Mouse (Mus musculus): ENCODE results near the gene Spdl1.

Spdl1 gene

GRCm38 (mm10) chr11:34833318-34834086, at the start of gene Spdl1:
TSS of gene Spdl1 (minus strand) at chr11:34833641.
- DNase-seq (ENCODE audit: low spot score in 2 of 2): peak; percentile 96 to 98

DNA sequence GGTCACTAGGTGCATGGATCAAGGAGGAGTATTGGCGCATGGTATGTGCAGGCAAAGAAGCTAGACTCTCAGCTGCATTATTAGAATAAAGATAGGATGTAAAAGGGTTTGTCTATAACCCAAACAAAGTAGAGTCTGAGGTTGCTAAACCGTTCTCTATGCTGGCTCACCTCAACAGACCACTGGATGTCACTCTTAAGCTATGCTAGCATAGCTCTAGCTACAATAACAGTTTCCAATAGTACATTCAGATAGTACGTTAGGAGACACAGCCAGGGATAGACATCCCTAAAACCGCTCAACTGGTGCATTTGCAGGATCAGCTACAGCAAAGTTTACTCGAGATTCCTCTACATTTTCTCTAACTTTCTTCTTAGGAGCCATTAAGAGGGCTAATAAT, 48.1 kb upstream of the Spdl1 start:
- peak; percentile 44 to 46 for DNase-seq (ENCODE audit: low spot score in 2 of 2)

DNA sequence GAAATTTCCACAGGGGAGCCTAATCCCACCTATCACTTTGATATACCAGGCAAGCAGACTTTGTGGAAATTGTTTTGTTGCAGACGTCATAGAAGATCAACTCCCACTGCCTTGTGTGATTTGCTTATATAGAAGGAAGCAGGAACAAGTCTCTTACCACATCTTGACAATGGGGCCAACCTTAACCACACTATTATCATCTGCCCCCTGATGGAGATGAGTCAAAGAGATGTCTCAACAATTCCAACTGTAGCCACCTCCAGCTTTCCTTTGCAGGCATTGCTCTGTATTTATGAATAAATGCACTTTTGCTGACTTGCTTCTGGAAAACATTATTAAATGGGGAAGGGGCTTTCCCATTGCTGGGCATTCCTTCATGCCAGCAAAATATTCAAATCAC, 46.2 kb upstream of the Spdl1 start:
- no peak for DNase-seq (ENCODE audit: low spot score in 2 of 2)

- DNase-seq (ENCODE audit: low spot score in 2 of 2): no peak
These were observed 40.4 kb upstream of the Spdl1 start for GRCm38 (mm10) chr11:34873861-34874260.

DNA sequence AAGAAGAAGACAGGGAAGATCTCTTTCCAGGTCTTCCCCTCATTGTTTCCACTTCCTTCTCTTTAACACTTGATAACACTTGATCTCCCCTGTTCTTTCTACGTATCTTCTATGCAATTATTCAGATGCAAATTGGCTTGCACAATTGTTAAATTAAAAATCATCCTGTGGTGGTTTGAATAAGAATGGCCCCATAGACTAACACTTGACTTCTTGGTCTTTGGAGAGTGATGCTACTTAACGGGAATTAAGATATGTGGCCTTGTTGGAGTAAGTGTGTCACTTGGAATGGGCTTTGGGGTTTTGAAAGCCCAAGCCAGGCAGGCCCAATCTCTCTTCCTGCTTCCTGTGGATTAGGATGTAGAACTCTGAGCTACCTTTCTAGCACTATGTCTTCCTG, 39.0 kb upstream of the Spdl1 start:
- no peak for DNase-seq (ENCODE audit: low spot score in 2 of 2)

DNA sequence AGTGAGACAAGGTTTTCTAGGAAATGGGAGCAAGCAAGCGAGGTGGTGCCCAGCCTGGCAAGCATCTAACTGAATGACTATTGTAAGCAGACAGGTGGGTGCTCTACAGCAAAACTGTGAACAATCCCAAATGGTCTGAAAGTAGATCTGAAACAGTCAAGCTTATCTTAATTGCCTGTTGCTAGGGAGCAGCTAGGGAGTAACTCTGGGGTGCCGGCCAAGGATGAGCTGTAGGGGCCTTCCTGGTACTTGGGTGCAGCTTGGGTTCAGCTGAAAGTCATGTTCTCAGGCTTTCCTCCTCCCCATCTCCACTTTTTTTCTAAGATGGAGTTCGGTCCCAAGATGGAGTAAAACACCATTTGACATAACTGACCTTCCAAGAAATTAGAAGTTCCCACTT, 38.5 kb upstream of the Spdl1 start:
- DNase-seq (ENCODE audit: low spot score in 2 of 2): no peak

GRCm38 (mm10) chr11:34871456-34871855, 38.0 kb upstream of the Spdl1 start:
- DNase-seq (ENCODE audit: low spot score in 2 of 2): no peak

- peak in 1 of 2 experiments; percentile 35 for DNase-seq (ENCODE audit: low spot score in 2 of 2)
These were observed 35.2 kb upstream of the Spdl1 start for GRCm38 (mm10) chr11:34868626-34869025.

GRCm38 (mm10) chr11:34865741-34866270, 32.4 kb upstream of the Spdl1 start:
- no peak for DNase-seq (ENCODE audit: low spot score in 2 of 2)

GRCm38 (mm10) chr11:34865181-34865580, 31.7 kb upstream of the Spdl1 start:
- peak; percentile 43 to 68 for DNase-seq (ENCODE audit: low spot score in 2 of 2)

DNA sequence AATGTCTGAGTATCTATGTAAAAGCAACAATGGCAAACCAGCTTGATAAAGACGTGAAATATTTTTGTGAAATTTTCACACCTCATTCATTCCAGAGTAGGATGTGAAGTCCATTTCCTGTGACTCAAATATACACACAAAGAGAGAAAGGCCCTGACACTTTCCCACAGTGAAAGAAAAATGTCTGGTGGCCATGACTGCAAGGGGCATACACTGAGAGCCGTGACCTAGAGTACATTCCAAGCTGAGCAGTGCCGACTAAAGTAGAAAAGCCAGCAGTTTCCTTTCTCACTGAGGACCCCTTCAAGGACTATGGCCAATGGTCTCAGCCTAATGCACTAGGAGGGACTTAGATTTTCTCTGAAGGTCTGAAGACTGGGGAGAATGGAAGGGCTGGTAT, 23.2 kb upstream of the Spdl1 start:
- DNase-seq (ENCODE audit: low spot score in 2 of 2): no peak

DNA sequence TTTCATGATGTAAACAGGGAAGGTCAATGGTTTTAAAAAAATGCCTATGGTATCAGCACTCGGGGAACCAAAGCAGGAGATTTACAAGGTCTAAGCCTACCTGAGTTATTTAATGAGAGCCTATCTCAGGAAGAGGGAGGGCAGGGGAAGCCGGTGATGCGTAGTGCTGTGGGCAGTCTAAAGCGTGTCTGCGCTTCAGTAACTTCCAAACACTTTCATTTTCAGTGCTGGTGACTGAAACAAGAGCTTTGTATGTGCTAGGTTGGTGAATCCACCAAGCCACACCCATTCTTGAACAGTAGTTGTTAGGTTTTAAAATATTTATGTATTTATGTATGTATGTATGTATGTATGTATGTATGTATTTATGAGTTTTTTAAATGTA, 12.8 kb upstream of the Spdl1 start:
- DNase-seq (ENCODE audit: low spot score in 2 of 2): no peak

- no peak for DNase-seq (ENCODE audit: low spot score in 2 of 2)
These were observed 12.3 kb upstream of the Spdl1 start for GRCm38 (mm10) chr11:34845567-34846267.

DNA sequence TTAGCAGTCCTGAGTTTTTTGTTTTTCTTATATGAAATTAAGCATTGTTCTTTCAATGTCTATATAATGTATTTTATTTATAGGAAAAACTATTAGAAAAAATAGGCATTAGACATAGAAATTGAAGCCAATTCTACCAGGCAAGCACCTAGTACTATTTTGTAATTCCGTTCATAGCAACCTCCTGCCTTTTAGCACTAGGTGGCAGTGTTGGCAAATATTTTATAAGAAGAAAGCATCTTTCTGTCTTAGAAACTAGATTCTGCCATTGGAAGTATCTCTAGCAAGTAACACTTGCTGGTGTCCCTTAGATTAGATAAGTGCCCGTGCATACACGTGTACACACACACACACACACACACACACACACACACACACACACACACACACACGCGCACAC, 10.1 kb upstream of the Spdl1 start:
- DNase-seq (ENCODE audit: low spot score in 2 of 2): peak in 1 of 2 experiments; percentile 26

DNA sequence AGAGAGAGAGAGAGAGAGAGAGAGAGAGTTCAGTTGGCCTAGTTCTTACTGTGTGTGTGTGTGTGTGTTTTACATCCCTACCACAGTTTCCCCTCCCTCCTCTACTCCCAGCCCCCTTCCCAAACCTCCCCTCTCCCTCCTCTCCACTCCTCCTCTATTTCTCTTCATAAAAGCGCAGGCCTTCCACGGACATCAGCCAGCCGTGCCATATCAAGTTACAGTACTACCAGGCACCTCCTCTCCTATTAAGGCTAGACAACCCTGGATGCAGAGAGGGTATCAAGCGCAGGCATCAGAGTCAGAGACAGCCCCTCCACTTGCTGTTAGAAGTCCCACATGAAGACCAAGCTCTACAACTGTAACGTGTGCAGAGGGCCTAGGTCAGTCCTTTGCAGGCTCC, 6.8 kb upstream of the Spdl1 start:
- no peak for DNase-seq (ENCODE audit: low spot score in 2 of 2)

DNA sequence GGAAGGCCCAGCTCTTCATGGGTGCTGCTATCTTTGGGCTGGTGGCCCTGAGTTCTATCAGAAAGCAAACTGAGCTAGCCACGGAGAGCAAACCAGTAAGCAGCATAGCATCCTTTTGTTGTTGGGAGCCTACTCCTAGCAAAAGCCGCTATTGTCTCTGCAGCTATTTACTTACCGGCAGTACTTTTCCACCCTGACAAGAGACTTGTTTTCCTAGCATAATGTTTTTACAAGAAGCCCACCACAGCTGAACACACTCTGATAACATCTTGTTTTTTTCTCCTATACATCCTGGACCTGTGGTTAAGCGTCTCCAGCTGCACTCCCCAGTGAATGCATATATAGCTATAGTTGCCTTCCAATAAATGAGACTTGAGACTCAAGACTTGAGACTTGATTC, 5.6 kb upstream of the Spdl1 start:
- no peak for DNase-seq (ENCODE audit: low spot score in 2 of 2)

- no peak for DNase-seq (ENCODE audit: low spot score in 2 of 2)
These were observed 2.8 kb upstream of the Spdl1 start for GRCm38 (mm10) chr11:34836272-34836671.

GRCm38 (mm10) chr11:34832678-34833077, 763 bp downstream of the Spdl1 start:
- no peak for DNase-seq (ENCODE audit: low spot score in 2 of 2)

DNA sequence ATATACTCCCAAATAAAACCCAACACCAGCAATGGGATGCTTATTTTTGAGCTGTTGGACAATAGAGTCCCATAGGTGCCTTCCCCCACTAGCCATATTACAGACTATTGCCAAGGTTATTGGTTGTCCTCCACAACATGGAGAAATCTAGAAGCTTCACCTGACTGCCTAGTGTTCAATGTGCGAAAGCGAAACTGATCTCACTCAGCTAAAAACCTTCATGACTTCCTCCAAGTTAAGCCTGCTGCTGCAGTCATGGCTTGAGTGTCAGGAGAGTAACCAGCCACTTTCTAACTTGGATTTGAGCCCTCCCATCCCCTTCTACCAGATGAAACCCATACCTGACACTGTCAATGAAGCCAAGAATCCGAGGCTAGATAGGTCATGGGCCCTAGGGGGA, 5.6 kb downstream of the Spdl1 start:
- no peak for DNase-seq (ENCODE audit: low spot score in 2 of 2)

DNA sequence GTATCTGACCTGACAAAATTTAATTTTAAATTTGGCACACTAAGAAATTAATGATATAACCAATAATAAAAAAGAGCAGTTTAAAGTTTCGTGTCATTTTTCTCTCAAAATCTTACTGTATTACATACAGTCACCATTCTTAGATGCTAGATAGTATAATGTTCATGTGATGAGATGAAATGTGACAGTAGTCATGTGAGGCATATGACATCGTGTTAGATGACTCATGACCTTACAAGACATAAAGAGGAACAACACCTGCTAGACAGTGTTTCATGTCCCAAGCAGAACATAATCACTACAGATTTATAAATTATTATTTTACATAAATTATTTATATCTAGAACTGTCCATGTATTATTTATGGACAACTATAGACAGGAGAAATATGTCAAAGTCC, 6.5 kb downstream of the Spdl1 start:
- no peak for DNase-seq (ENCODE audit: low spot score in 2 of 2)

GRCm38 (mm10) chr11:34824791-34825190, 8.7 kb downstream of the Spdl1 start:
- no peak for DNase-seq (ENCODE audit: low spot score in 2 of 2)

- DNase-seq (ENCODE audit: low spot score in 2 of 2): no peak
These were observed 18.7 kb downstream of the Spdl1 start for GRCm38 (mm10) chr11:34814767-34815166.

- DNase-seq (ENCODE audit: low spot score in 2 of 2): no peak
These were observed 19.1 kb downstream of the Spdl1 start for GRCm38 (mm10) chr11:34814319-34814718.

Measured in right cerebral cortex, postnatal 10 days (tissue).